ENCODE assay signal across 8 mouse cellular contexts in the genomic region with DNA sequence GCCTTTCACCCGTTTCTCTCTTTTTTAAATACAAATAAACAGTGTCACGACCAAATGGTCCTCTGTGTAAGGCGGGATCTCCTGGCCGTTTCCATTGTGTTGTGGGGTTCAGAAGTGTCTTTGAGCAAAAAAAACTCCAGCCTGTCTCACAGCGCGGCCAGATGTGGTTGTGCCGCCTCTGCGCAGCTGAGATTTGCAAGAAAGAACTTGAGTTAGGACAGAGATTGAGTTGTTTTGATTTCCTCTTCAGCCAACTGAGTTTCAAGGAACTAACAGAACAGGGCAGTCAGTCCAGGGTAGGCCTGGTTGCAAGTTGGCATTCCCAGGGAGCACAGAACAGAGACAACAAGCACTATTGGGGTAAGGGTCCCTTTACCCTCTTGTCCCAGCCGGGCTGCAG. TPM values are rescaled to one million over a fixed set of nuclear protein-coding genes. Genes with fewer than 3 reads are reported as not detected.
DNase-seq lines count a peak whose midpoint lies in the region; ATAC-seq and TF ChIP-seq lines count a peak whose summit lies in the region.

No protein-coding gene starts in this region.

- no peak for TF ChIP-seq CTCF in cortical plate, adult 2 months (IDR thresholded peaks at IDR 0.05; ENCODE audit: extremely low read depth, insufficient read depth, low read length)

- DNase-seq in kidney, adult 8-10 months, result no peak
- DNase-seq in adrenal gland, postnatal 14 days, result no peak
- DNase-seq in layer of hippocampus, adult 11-12 months (ENCODE audit: low spot score), result no peak
- DNase-seq in frontal cortex, adult 2 months (ENCODE audit: extremely low spot score in 1 of 2, low spot score in 1 of 2), result no peak

- peak overlapping the region; percentile 91 for H3K9ac ChIP-seq in kidney, embryonic 16.5 days (replicated peaks; ENCODE audit: low read length)
- H3K9ac ChIP-seq in hindbrain, embryonic 13.5 days, result peak overlapping the region; percentile 87
- H3K9ac ChIP-seq in midbrain, embryonic 16.5 days (ENCODE audit: low read depth, low read length), result peak overlapping the region; percentile 73

- no peak for ATAC-seq in kidney, embryonic 16.5 days (ENCODE audit: low FRiP score, low TSS enrichment)
- ATAC-seq in hindbrain, embryonic 13.5 days (ENCODE audit: low FRiP score), result no peak
- ATAC-seq in midbrain, embryonic 16.5 days, result no peak

- no peaks in the 10 kb centered on the region for H3K9me3 ChIP-seq in kidney, embryonic 16.5 days (ENCODE audit: low read length)
- no peaks in the 10 kb centered on the region for H3K9me3 ChIP-seq in hindbrain, embryonic 13.5 days
- no peaks in the 10 kb centered on the region for H3K9me3 ChIP-seq in midbrain, embryonic 16.5 days (replicated peaks; ENCODE audit: control insufficient read depth, low read length, poor library complexity, severe bottlenecking)

- peak overlapping the region; percentile 93 for H3K27ac ChIP-seq in kidney, embryonic 16.5 days (ENCODE audit: low read length)
- peak overlapping the region; percentile 94; the same call in 1 of the 2 replicates for H3K27ac ChIP-seq in cortical plate, adult 2 months (ENCODE audit: insufficient read depth, low read length)
- peak overlapping the region; percentile 94 for H3K27ac ChIP-seq in hindbrain, embryonic 13.5 days
- peak overlapping the region; percentile 85 for H3K27ac ChIP-seq in midbrain, embryonic 16.5 days (ENCODE audit: low read length)

- whole genome bisulfite sequencing in kidney, embryonic 16.5 days, result 1% methylated on average over 9 of the region's 9 CpGs
- under 1% methylated on average over 9 of the region's 9 CpGs for WGBS in hindbrain, embryonic 13.5 days
- 6% methylated on average over 9 of the region's 9 CpGs for WGBS in midbrain, embryonic 16.5 days

- H3K4me3 ChIP-seq in kidney, embryonic 16.5 days (ENCODE audit: low read length), result peak overlapping the region; percentile 81
- H3K4me3 ChIP-seq in cortical plate, adult 2 months (ENCODE audit: insufficient read depth, low read length), result peak overlapping the region; percentile 71
- H3K4me3 ChIP-seq in hindbrain, embryonic 13.5 days, result peak overlapping the region; percentile 69
- peak overlapping the region; percentile 61 for H3K4me3 ChIP-seq in midbrain, embryonic 16.5 days (ENCODE audit: low read depth, low read length)

- peaks cover 34% of the 10 kb centered on the region for H3K4me1 ChIP-seq in kidney, embryonic 16.5 days (ENCODE audit: insufficient read depth, low read length)
- no peaks in the 10 kb centered on the region; the same call in 1 of the 2 replicates for H3K4me1 ChIP-seq in cortical plate, adult 2 months (ENCODE audit: control insufficient read depth, insufficient read depth, low read length)
- H3K4me1 ChIP-seq in hindbrain, embryonic 13.5 days (replicated peaks), result peaks cover 79% of the 10 kb centered on the region
- peaks cover 39% of the 10 kb centered on the region for H3K4me1 ChIP-seq in midbrain, embryonic 16.5 days (ENCODE audit: control insufficient read depth, insufficient read depth, low read length)

- H3K27me3 ChIP-seq in kidney, embryonic 16.5 days (ENCODE audit: insufficient read depth, low read length), result no peaks in the 10 kb centered on the region; the same call in 1 of the 2 replicates
- no peaks in the 10 kb centered on the region for H3K27me3 ChIP-seq in hindbrain, embryonic 13.5 days
- no peaks in the 10 kb centered on the region for H3K27me3 ChIP-seq in midbrain, embryonic 16.5 days (ENCODE audit: control insufficient read depth, insufficient read depth, low read depth, low read length)

- H3K4me2 ChIP-seq in kidney, embryonic 16.5 days (replicated peaks; ENCODE audit: low read depth, low read length), result peak overlapping the region; percentile 84
- peak overlapping the region; percentile 89 for H3K4me2 ChIP-seq in hindbrain, embryonic 13.5 days
- H3K4me2 ChIP-seq in midbrain, embryonic 16.5 days (ENCODE audit: low read length), result peak overlapping the region; percentile 92

- TF ChIP-seq POLR2A in cortical plate, adult 2 months (IDR thresholded peaks at IDR 0.05; ENCODE audit: extremely low read depth, insufficient read depth, low read length), result no peak

- no peaks in the 10 kb centered on the region for H3K36me3 ChIP-seq in kidney, embryonic 16.5 days (ENCODE audit: insufficient read depth, low read length)
- peaks cover 6% of the 10 kb centered on the region for H3K36me3 ChIP-seq in hindbrain, embryonic 13.5 days
- H3K36me3 ChIP-seq in midbrain, embryonic 16.5 days (ENCODE audit: control insufficient read depth, insufficient read depth, low read length), result no peaks in the 10 kb centered on the region

RNA-seq across cellular contexts. Expression of a gene that starts 17.1 kb away (rescaled TPM):
- 10.0 and 12.8 TPM in 2 replicates for polyA plus RNA-seq in kidney, embryonic 16.5 days (2015; fragmentation: Nextera tagmentation; extraction: Ambion mirVana)
- polyA plus RNA-seq in cortical plate, adult 2 months (2012; rRNA removed), result 29.4 and 30.2 TPM in 2 replicates
- polyA plus RNA-seq in hindbrain, embryonic 13.5 days (2015; fragmentation: Nextera tagmentation; extraction: Ambion mirVana), result 40.0 and 41.1 TPM in 2 replicates
- 38.4 and 38.6 TPM in 2 replicates for polyA plus RNA-seq in midbrain, embryonic 16.5 days (2015; fragmentation: Nextera tagmentation; extraction: Ambion mirVana)
- total RNA-seq in adrenal gland, postnatal 14 days (2021), result 10.0 and 14.0 TPM in 2 replicates
- polyA plus RNA-seq in frontal cortex, adult 2 months (2012; rRNA removed), result 27.9 and 31.7 TPM in 2 replicates
